Mouse (Mus musculus): ENCODE data around the gene Twf1. TPM values are rescaled to one million over a fixed set of nuclear protein-coding genes. Genes with fewer than 3 reads are reported as not detected.

Twf1 gene
- polyA plus RNA-seq, 2 experiments: 13.8 to 24.6 TPM

GRCm38 (mm10) chr15:94574566-94575268, 15.0 kb downstream of the Twf1 start:
- H3K4me2 ChIP-seq (ENCODE audit: low read depth): no peak overlapping the region
- no peaks in the 10 kb centered on the region for H3K9me3 ChIP-seq (ENCODE audit: control insufficient read depth, low read length)
- H3K9ac ChIP-seq (replicated peaks): no peak overlapping the region
- DNase-seq (ENCODE audit: low read depth in 3 of 3, low spot score in 3 of 3) (no peak), ATAC-seq (ENCODE audit: insufficient read depth) (no peak)
- 70% methylated on average over 4 of the region's 4 CpGs for WGBS (ENCODE audit: insufficient replicate concordance)
- no peaks in the 10 kb centered on the region for H3K27me3 ChIP-seq (ENCODE audit: control insufficient read depth, insufficient read depth, low read length)
- H3K4me3 ChIP-seq (ENCODE audit: insufficient read depth in 1 of 2, low read depth in 2 of 2, low read length in 2 of 2): no peak overlapping the region
- peaks cover 5% of the 10 kb centered on the region; the same call in 1 of the 2 replicates for H3K36me3 ChIP-seq (replicated peaks; ENCODE audit: control insufficient read depth, insufficient read depth, low read depth)
- no peak overlapping the region for H3K27ac ChIP-seq
- no peak for TF ChIP-seq EP300 (IDR thresholded peaks at IDR 0.05; ENCODE audit: low read depth)
- TF ChIP-seq CTCF (IDR thresholded peaks at IDR 0.05; ENCODE audit: low read depth): no peak
- no peaks in the 10 kb centered on the region for H3K4me1 ChIP-seq (replicated peaks; ENCODE audit: control insufficient read depth in 2 of 2, insufficient read depth in 2 of 2, low read length in 1 of 2)

GRCm38 (mm10) chr15:94572746-94573145, 16.9 kb downstream of the Twf1 start:
- ATAC-seq (ENCODE audit: insufficient read depth): no peak
- TF ChIP-seq CTCF (IDR thresholded peaks at IDR 0.05; ENCODE audit: low read depth) (no peak), EP300 (IDR thresholded peaks at IDR 0.05; ENCODE audit: low read depth) (no peak)

GRCm38 (mm10) chr15:94571501-94571900, 18.2 kb downstream of the Twf1 start:
- Histone ChIP-seq H3K9ac (replicated peaks) (no peak overlapping the region), H3K4me3 (ENCODE audit: insufficient read depth in 1 of 2, low read depth in 2 of 2, low read length in 2 of 2) (no peak overlapping the region), H3K27ac (no peak overlapping the region), H3K4me2 (ENCODE audit: low read depth) (no peak overlapping the region), H3K36me3 (replicated peaks; ENCODE audit: control insufficient read depth, insufficient read depth, low read depth) (no peaks in the 10 kb centered on the region), H3K9me3 (ENCODE audit: control insufficient read depth, low read length) (no peaks in the 10 kb centered on the region), H3K27me3 (ENCODE audit: control insufficient read depth, insufficient read depth, low read length) (no peaks in the 10 kb centered on the region), H3K4me1 (replicated peaks; ENCODE audit: control insufficient read depth in 2 of 2, insufficient read depth in 2 of 2, low read length in 1 of 2) (0 out of 4 replicates have a peak, but pooled peaks cover 0 to 2% of the 10 kb centered on the region in 2 experiments)
- DNase-seq (ENCODE audit: low read depth in 3 of 3, low spot score in 3 of 3) (no peak), ATAC-seq (ENCODE audit: insufficient read depth) (no peak)
- TF ChIP-seq CTCF (IDR thresholded peaks at IDR 0.05; ENCODE audit: low read depth) (no peak), EP300 (IDR thresholded peaks at IDR 0.05; ENCODE audit: low read depth) (no peak)
- WGBS (ENCODE audit: insufficient replicate concordance): 74% methylated on average over 4 of the region's 4 CpGs

More at GRCm38 (mm10) chr15:94572746-94573145, 16.9 kb downstream of the Twf1 start:
- Histone ChIP-seq H3K4me3 (ENCODE audit: insufficient read depth in 1 of 2, low read depth in 2 of 2, low read length in 2 of 2) (no peak overlapping the region), H3K4me1 (replicated peaks; ENCODE audit: control insufficient read depth in 2 of 2, insufficient read depth in 2 of 2, low read length in 1 of 2) (0 out of 4 replicates have a peak, but pooled peaks cover 0 to 2% of the 10 kb centered on the region in 2 experiments), H3K9ac (replicated peaks) (no peak overlapping the region), H3K9me3 (ENCODE audit: control insufficient read depth, low read length) (no peaks in the 10 kb centered on the region), H3K27ac (no peak overlapping the region), H3K27me3 (ENCODE audit: control insufficient read depth, insufficient read depth, low read length) (no peaks in the 10 kb centered on the region), H3K36me3 (replicated peaks; ENCODE audit: control insufficient read depth, insufficient read depth, low read depth) (no peaks in the 10 kb centered on the region), H3K4me2 (ENCODE audit: low read depth) (no peak overlapping the region)
- WGBS (ENCODE audit: insufficient replicate concordance): 59% methylated on average over 8 of the region's 8 CpGs
- no peak for DNase-seq (ENCODE audit: low read depth in 3 of 3, low spot score in 3 of 3)

GRCm38 (mm10) chr15:94568496-94569182, 21.1 kb downstream of the Twf1 start:
- 0 out of 4 replicates have a peak, but pooled peaks cover 0 to 2% of the 10 kb centered on the region in 2 experiments for H3K4me1 ChIP-seq (replicated peaks; ENCODE audit: control insufficient read depth in 2 of 2, insufficient read depth in 2 of 2, low read length in 1 of 2)
- no peaks in the 10 kb centered on the region for H3K36me3 ChIP-seq (replicated peaks; ENCODE audit: control insufficient read depth, insufficient read depth, low read depth)
- DNase-seq (ENCODE audit: low read depth in 3 of 3, low spot score in 3 of 3) (no peak), ATAC-seq (ENCODE audit: insufficient read depth) (no peak)
- H3K27me3 ChIP-seq (ENCODE audit: control insufficient read depth, insufficient read depth, low read length): no peaks in the 10 kb centered on the region
- H3K27ac ChIP-seq: no peak overlapping the region
- H3K9me3 ChIP-seq (ENCODE audit: control insufficient read depth, low read length): no peaks in the 10 kb centered on the region
- H3K4me3 ChIP-seq (ENCODE audit: insufficient read depth in 1 of 2, low read depth in 2 of 2, low read length in 2 of 2): no peak overlapping the region
- TF ChIP-seq CTCF (IDR thresholded peaks at IDR 0.05; ENCODE audit: low read depth) (no peak), EP300 (IDR thresholded peaks at IDR 0.05; ENCODE audit: low read depth) (no peak)
- 67% methylated on average over 10 of the region's 10 CpGs for WGBS (ENCODE audit: insufficient replicate concordance)
- H3K9ac ChIP-seq (replicated peaks): no peak overlapping the region
- no peak overlapping the region for H3K4me2 ChIP-seq (ENCODE audit: low read depth)

- TF ChIP-seq CTCF (IDR thresholded peaks at IDR 0.05; ENCODE audit: low read depth) (no peak), EP300 (IDR thresholded peaks at IDR 0.05; ENCODE audit: low read depth) (no peak)
- no peak for ATAC-seq (ENCODE audit: insufficient read depth)
- DNase-seq (ENCODE audit: low read depth in 3 of 3, low spot score in 3 of 3): no peak
- H3K9me3 ChIP-seq (ENCODE audit: control insufficient read depth, low read length): no peaks in the 10 kb centered on the region
- no peak overlapping the region for H3K27ac ChIP-seq
- no peaks in the 10 kb centered on the region for H3K36me3 ChIP-seq (replicated peaks; ENCODE audit: control insufficient read depth, insufficient read depth, low read depth)
- no peaks in the 10 kb centered on the region for H3K27me3 ChIP-seq (ENCODE audit: control insufficient read depth, insufficient read depth, low read length)
- H3K9ac ChIP-seq (replicated peaks): no peak overlapping the region
- H3K4me3 ChIP-seq (ENCODE audit: insufficient read depth in 1 of 2, low read depth in 2 of 2, low read length in 2 of 2): no peak overlapping the region
- WGBS (ENCODE audit: insufficient replicate concordance): 38% methylated on average over 9 of the region's 9 CpGs
- no peak overlapping the region for H3K4me2 ChIP-seq (ENCODE audit: low read depth)
- 0 out of 4 replicates have a peak, but pooled peaks cover 0 to 2% of the 10 kb centered on the region in 2 experiments for H3K4me1 ChIP-seq (replicated peaks; ENCODE audit: control insufficient read depth in 2 of 2, insufficient read depth in 2 of 2, low read length in 1 of 2)
Observed at GRCm38 (mm10) chr15:94565854-94566253, 23.8 kb downstream of the Twf1 start.

All from liver, embryonic 14.5 days (tissue).